Mouse (Mus musculus) induced T-regulatory cell, adult 2 months (primary cell): ENCODE results near the gene Veph1.
"Not testable (repeated sequence)": the region's sequence is repeated elsewhere in the genome, so short reads cannot be mapped to it uniquely, and the experiment has no call there.

Source experiments
- DNase-seq: peaks from one replicate; pipeline ENCODE4 v3.0.0-alpha.2; 2012; ENCODE audit warnings: low read depth

The Veph1 gene

DNA sequence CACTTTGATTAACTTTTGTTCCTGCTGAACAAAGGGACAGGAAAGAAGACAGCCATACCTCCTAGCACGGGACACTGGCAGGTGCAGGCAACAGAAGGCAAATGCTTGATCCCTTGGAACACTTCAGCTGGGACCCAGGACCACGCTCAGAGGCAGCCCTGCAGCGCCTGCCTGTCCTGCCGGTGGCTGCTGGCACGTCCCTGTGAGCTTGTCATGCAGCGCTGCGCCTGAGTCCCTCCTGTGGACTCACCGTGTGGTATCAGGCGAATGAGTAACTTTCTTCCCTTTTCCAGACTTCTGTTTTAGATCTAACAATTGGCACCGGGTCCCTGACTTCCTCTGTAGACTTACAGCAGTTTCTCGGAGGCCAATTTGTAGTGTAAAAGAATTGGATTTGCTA lies at the start of gene Veph1:
Gene Veph1 (minus strand): TSS at position 293 of the 400 bp plus-strand sequence.
- DNase-seq: no peak

DNA sequence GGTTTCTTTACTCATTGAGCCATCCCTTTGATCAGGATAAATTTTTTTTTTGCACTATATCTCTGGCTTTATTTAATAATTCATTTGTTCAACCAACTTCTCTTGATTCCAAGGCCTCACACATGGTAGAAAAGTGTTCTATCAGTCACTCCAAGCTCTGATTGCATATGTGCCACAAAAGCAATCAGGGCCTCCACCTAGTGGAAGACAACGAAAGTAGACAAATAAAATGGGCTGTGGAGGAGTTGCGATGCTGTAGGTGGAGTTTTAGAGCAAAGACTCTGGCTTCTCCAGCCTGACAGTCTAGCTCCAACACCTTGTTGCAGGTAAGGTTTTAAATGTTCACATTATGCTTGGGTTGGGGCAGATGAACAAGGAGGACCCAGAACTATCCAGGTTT lies 44.1 kb upstream of the Veph1 start:
- no peak for DNase-seq

DNA sequence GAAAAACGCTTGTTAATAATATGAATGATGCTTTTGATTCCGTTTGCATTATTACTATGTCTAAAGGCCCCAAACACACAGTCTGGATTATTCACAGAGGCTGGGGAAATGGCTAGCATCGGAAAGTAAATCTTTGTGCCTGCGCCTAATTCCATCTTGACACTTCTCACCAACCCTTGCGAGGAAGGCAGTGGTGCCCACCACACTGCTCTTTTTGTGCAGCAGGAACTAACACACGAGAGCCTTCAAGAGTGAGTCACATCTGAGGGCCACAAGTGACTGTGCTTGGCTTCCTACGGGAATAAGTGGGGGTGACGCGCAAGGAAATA lies 35.7 kb upstream of the Veph1 start:
- DNase-seq: no peak

DNA sequence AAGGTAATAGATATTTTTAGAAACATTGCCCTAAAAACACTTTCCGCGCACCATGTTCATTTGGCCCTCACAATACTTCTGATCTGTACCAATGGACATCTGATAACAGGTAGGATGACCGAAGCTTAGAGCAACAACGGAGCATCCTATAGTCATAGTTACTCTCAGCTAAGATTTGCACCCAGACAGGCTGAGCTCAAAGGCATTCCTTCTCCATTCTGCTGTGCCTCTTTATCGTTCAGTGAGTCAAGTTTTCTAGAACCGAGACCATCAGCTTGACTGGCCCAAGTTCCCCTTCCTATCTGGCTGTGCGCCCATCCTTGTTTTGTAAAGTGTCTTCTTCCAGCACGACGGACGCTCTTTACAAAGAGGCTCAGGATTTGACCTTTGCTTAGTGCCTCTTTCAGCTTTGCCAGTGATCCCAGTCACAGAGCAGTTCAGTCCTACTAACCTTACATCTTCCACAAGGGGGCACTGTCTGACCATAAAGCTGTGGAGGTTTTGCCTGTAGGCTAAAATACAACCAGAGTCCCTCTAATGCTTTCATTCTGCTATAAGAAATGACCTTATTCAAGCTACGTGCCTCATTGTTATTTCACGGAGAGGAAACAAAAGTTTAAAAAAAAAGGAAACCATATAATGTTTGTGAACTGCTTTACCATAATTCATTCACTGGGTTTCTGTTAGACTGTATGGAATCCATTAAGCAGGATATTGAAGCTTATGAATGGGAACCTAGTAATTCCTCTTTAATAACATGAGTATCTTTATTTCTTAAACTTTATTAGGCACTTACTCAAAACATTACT lies 35.2 kb upstream of the Veph1 start:
- peak; percentile 21 for DNase-seq

DNA sequence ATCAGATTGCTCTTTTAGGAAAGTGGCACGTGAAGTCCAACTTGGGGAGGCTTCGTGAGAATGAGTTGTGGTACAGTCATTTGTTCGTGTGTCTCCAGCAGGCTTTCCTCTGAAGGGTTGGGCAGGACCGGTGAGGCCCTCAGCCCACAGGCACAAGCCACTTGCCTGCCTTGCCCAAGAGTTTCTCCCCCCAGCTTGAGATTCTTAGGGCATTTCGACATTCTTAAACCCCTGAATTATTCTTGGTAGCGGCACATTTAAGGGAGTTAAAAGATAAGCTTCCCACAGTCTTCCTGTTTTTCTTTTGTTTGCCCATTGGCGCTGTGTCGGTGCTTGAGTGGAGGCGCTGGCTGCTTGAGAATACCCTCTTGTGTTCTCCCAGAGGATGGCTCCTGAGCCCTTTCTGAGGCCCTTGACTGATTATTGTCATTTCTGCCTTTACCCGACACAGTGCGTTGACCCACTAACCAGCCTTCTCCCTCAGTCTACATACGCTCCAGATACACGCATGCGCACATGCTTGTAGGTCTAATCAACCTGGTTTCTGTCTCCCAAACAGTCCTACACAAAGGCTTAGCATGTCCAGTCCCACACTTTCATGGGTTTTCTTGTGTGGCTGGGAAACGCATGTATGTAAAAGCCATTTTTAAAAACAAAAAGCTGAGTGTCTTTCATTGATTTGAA lies 34.4 kb upstream of the Veph1 start:
- no peak for DNase-seq

DNA sequence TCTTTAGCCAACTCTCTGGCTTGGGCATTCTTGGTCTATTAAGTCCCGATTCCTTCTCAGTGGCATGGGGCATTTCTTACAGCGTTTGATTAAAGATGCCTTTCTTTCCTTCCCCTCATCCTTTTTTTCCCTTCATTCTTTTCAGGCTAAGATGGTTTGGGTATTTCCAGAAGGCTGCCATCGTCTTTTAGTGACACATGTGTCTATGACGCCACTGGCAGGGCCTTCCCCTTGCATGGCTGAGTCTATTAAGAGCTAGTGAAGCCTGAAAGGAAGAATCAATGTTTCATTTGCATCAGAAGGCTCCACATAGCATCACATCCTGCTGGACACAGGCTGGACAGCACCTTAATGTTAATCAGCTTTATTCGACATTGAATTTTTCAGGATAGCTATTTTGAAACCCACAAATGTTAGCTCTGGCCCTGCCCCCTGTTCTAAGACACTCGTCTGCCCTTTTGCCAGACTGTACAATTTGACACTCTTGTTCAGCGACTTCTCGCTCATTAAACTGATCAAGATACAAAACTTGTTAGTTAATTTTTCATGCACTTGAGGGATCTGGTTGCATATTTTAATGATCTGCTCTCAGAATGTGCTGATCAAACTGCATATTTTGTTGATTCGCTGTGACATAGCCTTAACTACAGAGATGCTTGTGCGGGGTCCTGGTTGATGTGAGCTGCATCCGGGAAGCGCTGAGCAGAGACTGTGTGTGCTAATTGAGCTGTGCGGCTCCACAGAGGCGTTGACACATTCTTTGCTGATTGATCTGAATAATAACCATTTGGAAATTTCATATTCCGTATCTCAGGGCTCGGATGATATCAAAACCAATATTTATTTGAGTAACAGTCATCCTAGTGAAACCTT lies 29.6 kb upstream of the Veph1 start:
- DNase-seq: no peak

DNA sequence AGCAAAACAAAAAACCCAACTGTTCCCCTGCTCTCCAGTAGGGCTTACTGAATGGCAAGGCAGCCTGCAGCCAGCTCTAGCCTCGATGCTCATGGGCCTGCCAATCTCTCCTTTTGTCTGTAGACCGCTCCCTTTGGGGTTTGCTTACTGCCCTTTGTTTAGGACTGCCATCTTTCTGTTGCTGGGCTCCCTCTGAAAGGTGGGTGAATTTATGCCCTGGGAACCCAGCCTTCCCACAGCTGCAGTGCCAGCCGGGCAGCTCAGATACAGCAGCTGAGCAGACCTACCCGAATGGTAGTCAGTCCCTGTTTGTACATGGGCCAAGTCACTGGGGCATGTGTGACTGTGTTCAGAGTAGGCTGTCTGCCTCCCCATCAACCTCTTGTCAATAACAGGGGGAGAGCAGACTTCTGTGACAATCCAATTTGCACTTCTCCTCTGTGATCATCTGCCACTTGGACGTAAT lies 28.9 kb upstream of the Veph1 start:
- no peak for DNase-seq

DNA sequence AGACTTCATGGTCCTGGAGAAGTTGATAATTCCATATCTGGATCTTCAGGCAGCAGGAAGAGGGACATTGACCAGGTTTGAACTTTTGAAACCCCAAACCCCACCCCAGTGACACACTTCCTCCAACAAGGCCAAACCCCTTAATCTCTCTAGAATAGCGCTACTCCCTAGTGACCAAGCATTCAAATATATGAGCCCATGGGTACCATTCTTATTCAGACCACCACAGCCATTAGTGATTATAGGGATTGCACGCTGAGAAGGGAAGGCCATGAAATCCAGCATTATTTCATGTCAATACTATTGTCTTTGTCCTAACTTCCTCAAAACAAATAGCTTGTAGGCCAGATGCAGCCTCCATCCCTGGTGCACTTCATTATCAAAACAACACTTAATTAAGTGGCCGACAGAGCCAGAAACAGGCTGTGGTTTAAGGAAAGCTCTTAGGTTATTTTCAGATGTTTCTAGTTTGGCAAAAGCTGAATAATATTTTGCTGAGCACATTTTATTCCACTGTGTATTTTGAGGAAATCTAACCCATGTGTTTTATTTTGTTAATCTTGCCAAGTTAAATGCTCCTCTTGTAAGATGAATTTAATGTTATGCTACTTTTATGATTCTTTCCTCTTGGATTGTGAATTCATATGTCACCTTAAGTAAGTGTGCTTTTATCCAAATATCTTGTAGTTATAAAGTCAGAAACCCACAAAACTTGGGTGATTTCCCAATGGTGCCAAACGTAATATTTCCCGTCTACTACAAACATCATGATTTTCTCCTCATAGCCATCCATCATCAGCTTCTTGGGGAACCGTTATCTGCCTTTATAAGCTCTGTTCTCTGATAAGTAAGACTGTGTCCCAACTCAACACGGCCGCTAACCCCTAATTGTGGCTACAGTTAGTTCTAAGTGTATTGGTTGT lies 18.4 kb upstream of the Veph1 start:
- DNase-seq: no peak

DNA sequence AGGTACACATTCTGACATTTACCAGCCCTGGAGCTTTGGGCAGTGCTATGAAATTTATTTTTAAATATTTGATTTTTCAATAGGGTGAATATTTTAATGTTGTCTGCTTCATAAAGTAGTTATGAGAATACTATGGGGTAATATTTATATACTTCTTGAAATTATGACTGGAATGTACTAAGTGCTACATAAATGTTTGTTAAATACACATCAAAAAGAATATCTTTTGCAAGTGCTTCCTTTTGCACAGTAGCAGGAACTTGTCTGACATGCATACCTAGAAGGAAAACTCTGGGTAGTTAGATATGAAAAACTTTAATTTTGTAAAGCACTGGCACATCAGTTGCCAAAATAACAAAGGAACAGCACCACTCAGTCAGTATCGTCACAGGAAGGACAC lies 13.9 kb upstream of the Veph1 start:
- no peak for DNase-seq

DNA sequence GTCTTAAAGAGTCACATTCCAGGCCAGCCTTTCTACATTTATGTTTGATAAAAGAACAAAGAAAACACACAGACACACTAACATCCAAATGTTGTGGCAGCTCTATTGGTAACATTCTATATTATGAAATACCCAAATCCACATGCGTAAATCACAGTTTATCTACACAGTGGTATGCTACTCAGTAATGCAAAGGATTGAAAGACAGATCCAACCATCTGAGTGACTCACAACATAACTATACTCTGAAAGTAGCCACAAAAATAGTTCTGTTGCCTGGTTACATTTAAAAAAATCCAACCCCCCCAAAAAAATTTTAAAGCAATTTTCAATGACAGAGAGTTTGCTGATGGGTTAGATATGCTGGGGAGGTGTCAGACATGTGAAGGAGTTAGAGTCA lies 12.9 kb upstream of the Veph1 start:
- no peak for DNase-seq

DNA sequence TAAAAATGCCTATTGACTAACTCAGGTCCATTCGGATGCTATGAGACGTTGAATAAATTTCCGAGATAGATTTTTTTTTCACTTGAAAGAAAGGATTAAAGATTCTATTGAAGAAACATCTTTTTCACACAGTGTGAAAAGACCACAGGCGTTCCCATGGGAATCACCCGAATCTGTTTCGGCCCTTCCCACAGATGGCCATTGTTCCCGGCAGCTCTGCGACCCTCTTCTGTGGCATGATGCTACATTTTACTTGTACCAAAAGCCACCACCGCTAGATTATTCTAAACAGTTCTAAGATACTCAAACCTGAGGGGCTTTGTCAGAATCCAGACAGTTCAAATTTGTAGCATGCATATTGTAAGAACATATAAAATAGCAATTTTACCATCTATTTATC lies 1.4 kb downstream of the Veph1 start:
- no peak for DNase-seq

DNA sequence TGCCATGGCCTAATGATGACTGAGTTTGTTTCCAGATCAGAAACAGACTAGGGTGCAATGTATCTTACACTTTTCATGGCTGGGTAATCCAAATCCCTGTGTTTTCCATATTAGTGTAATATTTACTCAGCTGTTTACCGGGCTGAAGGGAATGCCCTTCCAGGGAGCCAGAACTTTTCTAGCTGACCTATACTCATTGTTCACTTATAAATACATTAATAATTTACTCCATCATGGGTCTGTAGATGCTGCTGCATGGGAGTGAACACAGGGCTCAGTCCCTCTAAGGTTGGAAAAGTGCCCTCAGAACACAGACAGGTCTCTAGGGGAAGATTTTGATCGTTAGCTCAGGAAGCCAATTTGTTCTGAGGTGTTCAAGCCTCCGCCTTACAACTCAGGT lies 1.9 kb downstream of the Veph1 start:
- no peak for DNase-seq

DNA sequence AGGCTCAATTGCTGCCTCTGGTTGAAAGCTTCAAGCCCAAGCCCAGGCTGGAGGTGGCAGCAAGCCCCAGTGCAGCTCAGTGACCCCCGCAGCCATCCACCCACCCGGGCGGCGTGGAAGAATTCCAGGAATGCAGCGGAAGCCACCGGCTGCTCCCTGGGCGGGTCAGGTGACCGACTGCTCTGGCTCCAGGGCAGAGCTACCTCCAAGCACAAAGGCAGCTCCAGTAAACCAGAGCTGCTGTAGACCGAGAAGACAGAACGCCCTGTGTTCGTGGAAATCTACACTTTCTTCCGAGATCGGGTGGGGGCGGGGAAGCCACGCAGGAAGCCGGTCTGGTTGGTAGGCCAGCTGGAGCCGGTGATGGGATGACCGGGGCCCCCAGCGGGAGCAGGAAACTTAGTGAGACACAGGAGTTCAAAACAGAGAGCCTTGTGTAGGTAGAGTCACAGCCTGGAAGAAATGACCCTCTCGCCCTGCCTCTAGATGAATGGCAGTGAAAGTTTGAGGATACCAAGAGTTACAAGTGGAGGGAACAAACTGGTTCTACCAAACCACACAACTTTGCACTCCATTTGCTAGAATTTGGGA lies 4.2 kb downstream of the Veph1 start:
- no peak for DNase-seq

DNA sequence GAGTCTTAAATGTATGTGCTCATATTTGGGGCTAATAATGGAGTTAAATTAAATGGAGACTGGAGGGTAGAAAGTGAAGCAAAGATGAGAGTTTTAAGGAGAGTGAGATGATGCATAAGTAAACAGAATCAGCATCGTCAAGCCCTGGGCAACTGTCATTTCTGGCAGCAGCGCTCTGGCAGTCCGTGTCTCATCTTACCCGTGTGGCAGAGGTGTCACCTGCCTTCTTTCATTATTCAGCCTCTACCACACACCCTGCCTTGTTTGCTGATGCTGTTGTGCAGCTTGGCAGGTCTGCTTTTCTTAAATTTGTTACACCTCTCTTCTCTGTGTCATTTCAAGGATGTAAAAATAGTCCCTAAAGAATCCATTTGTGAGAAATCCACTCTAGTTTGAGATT lies 33.4 kb downstream of the Veph1 start:
- no peak for DNase-seq

DNA sequence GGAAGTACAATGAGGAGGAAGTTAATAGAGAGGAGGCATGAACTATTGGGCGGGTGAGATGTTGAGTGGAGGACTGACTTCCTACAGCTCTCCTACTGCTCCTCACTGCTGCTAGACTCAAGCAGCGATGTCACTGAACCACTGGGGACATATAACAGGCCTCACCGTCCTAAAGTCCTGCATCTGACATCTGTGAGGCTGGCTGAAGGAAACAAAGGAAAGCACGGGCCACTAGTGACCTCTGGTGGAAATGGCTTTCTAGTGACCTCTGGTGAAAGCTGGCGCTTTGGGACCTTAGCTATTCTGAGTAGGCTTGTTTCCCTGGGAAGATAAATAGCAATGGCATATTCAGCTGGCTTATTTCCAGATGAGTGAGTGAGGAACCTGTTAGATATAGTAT lies 34.3 kb downstream of the Veph1 start:
- no peak for DNase-seq

DNA sequence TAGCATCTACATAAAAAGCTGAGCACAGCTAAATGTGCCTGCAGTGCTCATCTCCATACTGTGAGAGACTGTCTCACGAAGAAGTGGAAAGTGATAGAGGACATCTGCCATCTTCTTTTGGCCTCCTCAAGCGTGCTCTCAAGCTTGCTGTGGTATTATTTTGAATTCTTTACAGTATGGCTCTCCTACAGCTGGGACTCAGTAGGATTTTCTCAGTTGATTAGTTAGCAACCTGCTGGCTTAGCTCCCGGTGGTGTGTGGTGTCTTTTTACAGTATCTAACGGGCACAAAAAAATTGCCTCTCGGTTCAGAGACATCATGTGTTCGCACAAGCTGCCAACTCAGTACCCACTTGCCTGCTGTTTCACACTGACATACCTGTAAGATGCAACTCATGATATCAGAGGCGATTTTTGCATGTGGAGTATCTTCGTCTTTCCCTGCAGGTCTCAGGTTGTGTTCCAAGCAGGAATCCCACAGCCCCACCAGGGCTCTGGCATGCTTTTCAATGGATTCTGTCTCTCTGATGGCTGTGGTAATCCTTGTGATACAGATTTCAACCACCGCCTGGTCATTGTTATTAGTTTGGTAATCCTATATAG lies 42.0 kb downstream of the Veph1 start:
- no peak for DNase-seq

DNA sequence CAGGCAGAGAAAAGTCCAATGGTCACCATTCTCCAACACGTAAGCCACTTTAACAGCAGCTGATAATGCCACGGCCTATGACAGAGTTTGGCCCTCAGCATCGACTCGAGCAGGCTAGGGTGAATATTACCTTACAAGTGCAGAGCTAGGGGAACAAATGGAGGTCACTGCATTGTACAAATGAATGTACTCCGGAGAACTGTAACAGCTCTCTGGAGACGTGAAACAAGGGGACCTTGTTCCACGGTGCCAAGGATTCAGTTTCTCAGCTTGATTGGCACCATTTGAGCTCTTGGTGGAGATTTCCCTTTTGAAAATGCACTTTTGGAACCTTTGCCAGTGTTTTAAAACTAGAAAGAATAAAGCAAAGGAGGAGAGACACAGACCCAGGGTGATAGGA lies 44.8 kb downstream of the Veph1 start:
- no peak for DNase-seq

DNA sequence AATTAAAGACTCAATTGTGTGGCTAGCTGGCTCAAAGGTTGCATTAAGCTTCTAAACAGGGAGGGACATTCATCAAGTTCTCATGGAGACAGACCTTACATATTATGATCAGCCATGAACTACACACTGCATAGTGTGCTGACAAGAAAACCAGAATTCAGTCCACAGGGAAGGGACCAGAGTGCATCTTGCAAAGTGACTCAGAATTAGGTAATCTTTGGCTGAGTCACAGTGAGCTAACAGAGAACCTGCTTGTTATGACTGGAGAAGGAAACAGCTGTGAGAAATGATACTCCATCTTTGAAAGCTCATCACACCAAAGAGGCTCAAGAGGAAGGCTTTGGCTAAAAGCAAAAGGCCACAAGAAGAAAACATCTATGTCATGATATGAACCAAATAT lies 56.2 kb downstream of the Veph1 start:
- no peak for DNase-seq

DNA sequence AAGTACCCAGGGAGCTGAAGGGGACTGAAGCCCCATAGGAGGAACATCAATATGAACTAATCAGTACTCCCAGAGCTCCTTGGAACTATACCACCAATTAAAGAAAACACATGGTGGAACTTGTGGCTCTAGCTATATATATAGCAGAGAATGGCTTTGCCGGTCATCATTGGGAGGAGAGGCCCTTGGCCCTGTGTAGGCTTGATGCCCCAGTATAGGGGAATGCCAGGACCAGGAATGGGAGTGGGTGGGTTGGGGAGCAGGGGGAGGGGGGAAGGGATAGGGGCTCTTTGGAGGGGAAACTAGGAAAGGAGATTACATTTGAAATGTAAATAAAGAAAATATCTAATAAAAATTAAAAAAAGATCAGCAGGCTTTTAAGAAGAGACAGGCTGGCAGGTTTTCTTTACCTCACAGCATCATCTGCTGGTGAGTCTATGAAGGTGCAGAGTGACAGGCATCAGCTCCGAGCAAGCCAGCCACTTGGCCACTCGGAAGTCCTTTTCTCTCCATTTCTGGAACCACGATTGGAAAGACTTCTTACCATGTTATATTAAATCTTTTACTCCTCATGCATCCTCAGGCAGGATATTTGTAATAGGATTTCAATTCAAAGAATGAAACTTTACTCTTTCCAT lies 60.3 kb downstream of the Veph1 start:
- DNase-seq: not testable (repeated sequence)

DNA sequence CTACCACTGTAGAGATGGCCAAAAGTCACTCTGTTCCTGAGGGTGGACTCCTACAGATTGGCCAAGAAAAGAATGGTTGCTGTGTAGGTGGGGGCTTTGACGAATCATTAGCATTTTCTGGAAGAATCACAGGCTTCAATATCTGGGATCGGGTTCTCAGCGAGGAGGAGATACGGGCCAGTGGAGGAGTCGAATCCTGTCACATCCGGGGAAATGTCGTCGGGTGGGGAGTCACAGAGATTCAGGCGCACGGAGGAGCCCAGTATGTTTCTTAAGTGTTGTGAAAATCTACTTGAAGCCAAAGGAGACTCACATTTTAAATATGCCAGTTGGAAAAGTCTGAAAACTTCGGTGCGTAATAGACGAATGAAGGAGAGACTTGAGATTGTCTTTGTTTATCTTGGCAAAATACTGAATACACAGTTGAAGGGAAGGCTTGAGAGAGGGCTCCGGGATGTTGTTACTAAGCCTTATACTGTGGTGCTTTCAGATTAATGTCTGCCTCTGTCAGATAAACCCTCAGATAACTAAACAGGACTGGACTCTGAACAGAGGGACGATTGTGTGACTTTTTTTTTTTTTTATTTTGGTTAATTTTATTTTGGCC lies 71.6 kb downstream of the Veph1 start:
- no peak for DNase-seq
